Mouse (Mus musculus) bone marrow macrophage, adult 2 months (primary cell): ENCODE data around the gene Spsb1.

Experiments
- CTCF ChIP-seq: IDR thresholded peaks from 2 replicates; pipeline ENCODE4 v1.5.1; 2012; ENCODE audit warnings: low read depth, mild to moderate bottlenecking, low read length, moderate library complexity
- POLR2A ChIP-seq: IDR thresholded peaks from 2 replicates; pipeline ENCODE4 v1.6.1; 2012; ENCODE audit warnings: mild to moderate bottlenecking, low read depth, low read length, borderline replicate concordance

DNA sequence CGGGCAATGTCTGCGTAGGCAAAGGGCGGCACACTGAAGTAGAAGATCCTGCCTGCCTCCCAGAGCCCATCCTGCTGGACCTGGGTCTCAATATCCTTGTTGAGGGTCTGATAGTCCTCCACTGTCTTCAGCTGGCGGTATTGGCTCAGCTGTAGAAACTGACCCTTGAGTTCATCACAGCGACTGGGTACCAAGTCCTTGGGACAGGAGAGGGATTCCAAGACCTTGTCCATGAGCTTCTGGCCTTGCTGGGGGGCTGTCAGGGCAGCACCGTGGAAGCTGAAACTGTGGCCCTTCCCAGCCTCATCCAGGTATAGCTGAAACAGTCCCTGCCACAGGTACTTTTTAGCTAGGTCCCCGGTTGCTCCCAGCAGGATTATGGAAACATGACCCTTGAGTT is 41.1 kb upstream of the Spsb1 start:
- TF ChIP-seq CTCF (no peak), POLR2A (no peak)
